Mouse (Mus musculus): ENCODE measurements around the gene Baz2b. TPM values are rescaled to one million over a fixed set of nuclear protein-coding genes. Genes with fewer than 3 reads are reported as not detected.
A peak's percentile ranks its signal among the peaks of the same experiment; 100 is the strongest.

Gene Baz2b
- polyA plus RNA-seq, 1 experiment from 2014 or later = 74.7 TPM

DNA sequence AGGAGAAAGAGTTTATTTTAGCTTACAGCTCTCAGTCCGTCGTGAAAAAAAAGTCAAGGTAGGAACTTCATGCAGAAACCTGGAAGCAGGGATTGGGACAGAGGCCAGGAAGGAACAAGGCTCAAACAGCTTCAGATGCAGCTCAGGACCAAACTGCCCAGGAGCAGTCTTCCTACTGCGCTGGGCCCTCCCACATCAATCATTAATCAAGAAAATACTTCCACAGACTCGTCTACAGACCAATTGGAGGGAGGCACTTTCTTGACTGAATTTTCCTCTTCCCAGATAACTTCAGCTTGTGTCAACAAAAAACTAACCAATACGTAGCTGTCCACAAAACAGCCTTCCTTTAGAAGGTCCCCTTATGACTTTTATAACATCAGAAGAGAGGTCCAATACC lies 144.2 kb downstream of the Baz2b start:
- Histone ChIP-seq H3K36me3 (ENCODE audit: control insufficient read depth, insufficient read depth, low read length) (peaks cover 2% of the 10 kb centered on the region; the same call in 1 of the 2 replicates), H3K9me3 (ENCODE audit: control insufficient read depth, low read length) (no peaks in the 10 kb centered on the region), H3K9ac (ENCODE audit: low read length) (no peak overlapping the region), H3K4me2 (no peak overlapping the region), H3K27ac (ENCODE audit: low read depth, low read length) (no peak overlapping the region), H3K4me3 (ENCODE audit: low read depth, low read length) (no peak overlapping the region), H3K4me1 (ENCODE audit: control insufficient read depth, insufficient read depth, low read length) (no peaks in the 10 kb centered on the region), H3K27me3 (ENCODE audit: control insufficient read depth, insufficient read depth, low read length) (no peaks in the 10 kb centered on the region)
- 94% methylated on average over 5 of the region's 5 CpGs for WGBS
- ATAC-seq (ENCODE audit: low FRiP score) (no peak), DNase-seq (ENCODE audit: low spot score, missing footprints) (no peak)

- DNase-seq (ENCODE audit: low spot score, missing footprints) (no peak), ATAC-seq (ENCODE audit: low FRiP score) (no peak)
- 95% methylated on average over 1 of the region's 1 CpGs for WGBS
- Histone ChIP-seq H3K9ac (ENCODE audit: low read length) (no peak overlapping the region), H3K4me1 (ENCODE audit: control insufficient read depth, insufficient read depth, low read length) (peaks cover 4% of the 10 kb centered on the region; the same call in 1 of the 2 replicates), H3K27ac (ENCODE audit: low read depth, low read length) (no peak overlapping the region), H3K4me2 (no peak overlapping the region), H3K36me3 (ENCODE audit: control insufficient read depth, insufficient read depth, low read length) (peaks cover 2% of the 10 kb centered on the region; the same call in 1 of the 2 replicates), H3K27me3 (ENCODE audit: control insufficient read depth, insufficient read depth, low read length) (no peaks in the 10 kb centered on the region), H3K9me3 (ENCODE audit: control insufficient read depth, low read length) (no peaks in the 10 kb centered on the region), H3K4me3 (ENCODE audit: low read depth, low read length) (no peak overlapping the region)
These were observed 149.4 kb downstream of the Baz2b start for GRCm38 (mm10) chr2:60060185-60060775.

DNA sequence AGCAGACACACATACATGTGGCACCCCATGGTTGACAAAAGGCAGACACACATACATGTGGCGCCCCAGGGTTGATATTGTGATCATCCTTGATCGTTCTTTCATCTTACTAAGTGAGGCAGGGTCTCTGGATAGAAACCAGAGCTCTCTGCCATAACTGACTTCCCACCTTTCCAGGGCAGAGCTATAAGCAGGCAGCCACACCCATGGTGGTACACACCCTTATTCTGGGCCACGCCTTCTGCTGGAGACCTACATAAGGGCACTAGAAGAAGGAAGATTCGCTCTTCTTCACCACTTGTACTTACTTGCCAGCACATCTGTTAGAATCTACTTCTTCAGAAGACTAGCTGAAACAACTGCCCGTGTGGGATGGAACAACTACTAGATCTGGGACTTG lies 150.3 kb downstream of the Baz2b start:
- ATAC-seq (ENCODE audit: low FRiP score) (no peak), DNase-seq (ENCODE audit: low spot score, missing footprints) (no peak)
- no peak overlapping the region for H3K27ac ChIP-seq (ENCODE audit: low read depth, low read length)
- H3K4me2 ChIP-seq = no peak overlapping the region
- no peaks in the 10 kb centered on the region for H3K9me3 ChIP-seq (ENCODE audit: control insufficient read depth, low read length)
- H3K4me1 ChIP-seq (ENCODE audit: control insufficient read depth, insufficient read depth, low read length) = peaks cover 4% of the 10 kb centered on the region; the same call in 1 of the 2 replicates
- no peak overlapping the region for H3K4me3 ChIP-seq (ENCODE audit: low read depth, low read length)
- H3K27me3 ChIP-seq (ENCODE audit: control insufficient read depth, insufficient read depth, low read length) = no peaks in the 10 kb centered on the region
- peaks cover 2% of the 10 kb centered on the region; the same call in 1 of the 2 replicates for H3K36me3 ChIP-seq (ENCODE audit: control insufficient read depth, insufficient read depth, low read length)
- no peak overlapping the region for H3K9ac ChIP-seq (ENCODE audit: low read length)
- 99% methylated on average over 5 of the region's 5 CpGs for WGBS

GRCm38 (mm10) chr2:60056043-60056442 lies 153.6 kb downstream of the Baz2b start:
- Histone ChIP-seq H3K36me3 (ENCODE audit: control insufficient read depth, insufficient read depth, low read length) (no peaks in the 10 kb centered on the region), H3K4me3 (ENCODE audit: low read depth, low read length) (no peak overlapping the region), H3K4me2 (no peak overlapping the region), H3K9ac (ENCODE audit: low read length) (no peak overlapping the region), H3K27ac (ENCODE audit: low read depth, low read length) (no peak overlapping the region), H3K27me3 (ENCODE audit: control insufficient read depth, insufficient read depth, low read length) (no peaks in the 10 kb centered on the region), H3K9me3 (ENCODE audit: control insufficient read depth, low read length) (no peaks in the 10 kb centered on the region), H3K4me1 (ENCODE audit: control insufficient read depth, insufficient read depth, low read length) (peaks cover 6% of the 10 kb centered on the region; the same call in 1 of the 2 replicates)
- ATAC-seq (ENCODE audit: low FRiP score) = no peak
- WGBS = 25% methylated on average over 4 of the region's 4 CpGs
- DNase-seq (ENCODE audit: low spot score, missing footprints) = no peak

DNA sequence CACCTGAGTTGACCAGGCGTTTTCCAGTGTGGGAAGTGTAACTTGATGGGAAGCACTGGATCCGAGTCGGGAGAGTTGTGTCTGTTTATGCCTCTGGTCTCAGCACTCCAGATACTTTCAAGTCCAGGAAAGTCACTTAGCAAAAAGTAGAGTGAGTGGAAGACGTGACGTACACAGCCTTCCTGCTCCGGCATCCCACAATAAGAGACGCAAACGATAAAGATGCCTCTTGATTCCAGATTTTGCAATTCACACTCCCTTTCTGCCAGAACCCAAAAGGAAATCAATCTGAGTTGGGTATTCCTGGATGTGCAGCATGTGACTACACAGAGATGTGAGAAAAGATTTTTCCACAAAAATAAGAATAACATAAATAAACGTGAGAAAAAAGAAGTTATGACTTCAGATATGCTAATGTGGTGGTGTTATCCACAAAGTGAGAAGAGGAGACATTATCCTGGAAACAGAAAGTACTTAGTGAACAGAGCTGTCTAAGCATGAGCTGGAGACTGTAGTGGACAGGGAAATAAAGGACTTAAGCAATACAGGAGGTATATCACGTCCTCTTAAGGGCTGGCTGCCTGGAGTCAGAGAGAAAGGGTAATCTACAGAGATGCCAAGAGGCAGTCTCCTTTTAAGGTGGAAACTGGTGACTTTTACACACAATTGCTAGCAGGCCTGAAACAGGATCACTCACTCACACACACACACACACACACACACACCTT lies 154.7 kb downstream of the Baz2b start:
- Histone ChIP-seq H3K36me3 (ENCODE audit: control insufficient read depth, insufficient read depth, low read length) (no peaks in the 10 kb centered on the region), H3K27me3 (ENCODE audit: control insufficient read depth, insufficient read depth, low read length) (no peaks in the 10 kb centered on the region), H3K9me3 (ENCODE audit: control insufficient read depth, low read length) (no peaks in the 10 kb centered on the region), H3K4me1 (ENCODE audit: control insufficient read depth, insufficient read depth, low read length) (peaks cover 6% of the 10 kb centered on the region; the same call in 1 of the 2 replicates), H3K27ac (ENCODE audit: low read depth, low read length) (no peak overlapping the region), H3K4me2 (no peak overlapping the region), H3K4me3 (ENCODE audit: low read depth, low read length) (no peak overlapping the region), H3K9ac (ENCODE audit: low read length) (no peak overlapping the region)
- DNase-seq (ENCODE audit: low spot score, missing footprints) = no peak
- WGBS = 85% methylated on average over 10 of the region's 10 CpGs
- no peak for ATAC-seq (ENCODE audit: low FRiP score)

GRCm38 (mm10) chr2:60053222-60054010 lies 156.2 kb downstream of the Baz2b start:
- Histone ChIP-seq H3K27ac (ENCODE audit: low read depth, low read length) (0 out of 2 replicates have a peak overlapping the region, but pooled peaks have one; percentile 16), H3K4me2 (no peak overlapping the region), H3K9me3 (ENCODE audit: control insufficient read depth, low read length) (no peaks in the 10 kb centered on the region), H3K27me3 (ENCODE audit: control insufficient read depth, insufficient read depth, low read length) (no peaks in the 10 kb centered on the region), H3K9ac (ENCODE audit: low read length) (no peak overlapping the region), H3K4me1 (ENCODE audit: control insufficient read depth, insufficient read depth, low read length) (peaks cover 6% of the 10 kb centered on the region; the same call in 1 of the 2 replicates), H3K36me3 (ENCODE audit: control insufficient read depth, insufficient read depth, low read length) (no peaks in the 10 kb centered on the region), H3K4me3 (ENCODE audit: low read depth, low read length) (no peak overlapping the region)
- ATAC-seq (ENCODE audit: low FRiP score) (peak; percentile 42; the same call in 1 of the 2 replicates), DNase-seq (ENCODE audit: low spot score, missing footprints) (no peak)
- WGBS = 86% methylated on average over 11 of the region's 11 CpGs

DNA sequence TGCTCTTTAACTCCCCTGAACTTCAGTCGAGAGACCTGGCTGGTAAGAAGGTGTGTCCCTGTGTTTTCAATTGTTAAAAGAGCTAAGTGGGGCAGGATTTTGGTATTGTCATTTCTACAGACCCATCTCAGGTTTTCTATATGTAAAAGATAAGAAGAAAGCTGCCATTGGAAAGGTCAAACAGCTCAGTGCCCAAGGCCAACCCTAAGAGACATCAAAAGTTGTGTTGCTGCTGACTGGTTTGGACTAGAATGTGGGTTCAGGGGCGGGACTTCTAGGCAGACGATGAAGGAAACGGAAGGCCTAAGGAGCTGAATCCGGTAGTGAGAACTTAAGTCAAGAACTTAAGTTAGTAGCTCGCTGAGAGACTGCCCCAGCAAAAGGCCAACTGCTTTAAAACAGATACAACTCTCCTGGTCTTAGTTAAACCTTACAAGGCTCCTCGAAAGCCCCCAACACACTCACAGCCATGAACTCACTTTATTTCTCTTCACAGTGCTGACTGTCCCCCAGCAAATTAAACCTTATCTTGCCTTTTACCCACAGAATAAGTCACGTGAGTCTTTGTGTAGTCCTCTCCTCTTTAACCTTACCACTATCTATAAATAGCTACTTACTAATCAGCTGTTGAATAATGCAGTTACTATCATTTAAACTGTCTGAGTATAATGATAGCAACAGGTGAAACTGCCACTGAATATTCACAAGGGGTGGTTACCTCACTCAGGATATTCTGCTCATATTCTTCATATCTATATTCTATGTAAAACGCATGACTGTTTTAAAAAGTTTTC lies 158.8 kb downstream of the Baz2b start:
- DNase-seq (ENCODE audit: low spot score, missing footprints) (no peak), ATAC-seq (ENCODE audit: low FRiP score) (no peak)
- Histone ChIP-seq H3K4me1 (ENCODE audit: control insufficient read depth, insufficient read depth, low read length) (0 out of 2 replicates have a peak, but pooled peaks cover 2% of the 10 kb centered on the region), H3K4me3 (ENCODE audit: low read depth, low read length) (no peak overlapping the region), H3K9me3 (ENCODE audit: control insufficient read depth, low read length) (no peaks in the 10 kb centered on the region), H3K4me2 (no peak overlapping the region), H3K36me3 (ENCODE audit: control insufficient read depth, insufficient read depth, low read length) (no peaks in the 10 kb centered on the region), H3K27me3 (ENCODE audit: control insufficient read depth, insufficient read depth, low read length) (no peaks in the 10 kb centered on the region), H3K9ac (ENCODE audit: low read length) (no peak overlapping the region), H3K27ac (ENCODE audit: low read depth, low read length) (no peak overlapping the region)
- WGBS = 87% methylated on average over 9 of the region's 9 CpGs

- Histone ChIP-seq H3K36me3 (ENCODE audit: control insufficient read depth, insufficient read depth, low read length) (no peaks in the 10 kb centered on the region), H3K27me3 (ENCODE audit: control insufficient read depth, insufficient read depth, low read length) (no peaks in the 10 kb centered on the region), H3K4me3 (ENCODE audit: low read depth, low read length) (no peak overlapping the region), H3K4me2 (no peak overlapping the region), H3K9ac (ENCODE audit: low read length) (no peak overlapping the region), H3K4me1 (ENCODE audit: control insufficient read depth, insufficient read depth, low read length) (0 out of 2 replicates have a peak, but pooled peaks cover 2% of the 10 kb centered on the region), H3K27ac (ENCODE audit: low read depth, low read length) (no peak overlapping the region), H3K9me3 (ENCODE audit: control insufficient read depth, low read length) (no peaks in the 10 kb centered on the region)
- ATAC-seq (ENCODE audit: low FRiP score) (no peak), DNase-seq (ENCODE audit: low spot score, missing footprints) (no peak)
- 93% methylated on average over 4 of the region's 4 CpGs for WGBS
These were observed 159.8 kb downstream of the Baz2b start for GRCm38 (mm10) chr2:60049889-60050288.
